Mouse (Mus musculus) hindbrain, embryonic 13.5 days (tissue): Measurements from ENCODE around the gene Fam47e. TPM values are rescaled to one million over a fixed set of nuclear protein-coding genes. Genes with fewer than 3 reads are reported as not detected.

Experiments used
- ATAC-seq: fragments of 200-750 bp; cut with Nextera tagmentation; 2 replicates; pipeline ENCODE4 v1.8.0; 2017; ENCODE audit warnings: moderate TSS enrichment; ENCODE audit not compliant: low FRiP score
- H3K27ac ChIP-seq: fragments of 300-500 bp; sonication (generic); 2 replicates; pipeline ENCODE4 v1.5.1; 2015; ENCODE audit warnings: inconsistent platforms, mild to moderate bottlenecking, moderate library complexity
- H3K27me3 ChIP-seq: fragments of 300-500 bp; sonication (generic); 2 replicates; pipeline ENCODE4 v1.6.1; 2015; ENCODE audit warnings: mild to moderate bottlenecking, inconsistent platforms
- H3K36me3 ChIP-seq: fragments of 300-500 bp; sonication (generic); 2 replicates; pipeline ENCODE4 v1.6.1; 2015; ENCODE audit warnings: mild to moderate bottlenecking, inconsistent platforms
- H3K4me1 ChIP-seq: fragments of 300-500 bp; sonication (generic); replicated peaks from 2 replicates; pipeline ENCODE4 v1.6.1; 2015; ENCODE audit warnings: inconsistent platforms
- H3K4me2 ChIP-seq: fragments of 300-500 bp; sonication (generic); 2 replicates; pipeline ENCODE4 v1.6.1; 2015; ENCODE audit warnings: inconsistent platforms, mild to moderate bottlenecking, moderate library complexity
- H3K4me3 ChIP-seq: fragments of 300-500 bp; sonication (generic); 2 replicates; pipeline ENCODE4 v1.5.1; 2015; ENCODE audit warnings: mild to moderate bottlenecking, inconsistent platforms
- H3K9ac ChIP-seq: fragments of 300-500 bp; sonication (generic); 2 replicates; pipeline ENCODE4 v1.6.1; 2015; ENCODE audit warnings: mild to moderate bottlenecking, inconsistent platforms
- H3K9me3 ChIP-seq: fragments of 300-500 bp; sonication (generic); 2 replicates; pipeline ENCODE4 v1.6.1; 2016; ENCODE audit warnings: inconsistent platforms
- WGBS: fragments of 180-500 bp; shearing (Covaris S2); methylation state at CpG from one replicate; pipeline ENCODE4 v1.1.7; 2015; 5-methylcytosine and 5-hydroxymethylcytosine counted together
- polyA plus RNA-seq: library from polyadenylated mRNA; unstranded; fragments of >200 nt; fragmentation: Nextera tagmentation; extraction: Ambion mirVana; gene quantifications from 2 replicates; pipeline ENCODE4 v1.2.1, GENCODE M21; 2015

The Fam47e gene
- polyA plus RNA-seq, 1 experiment from 2014 or later: 1.1 TPM

GRCm38 (mm10) chr5:92555905-92556304 is 1.0 kb downstream of the Fam47e start:
- ATAC-seq: no peak
- Histone ChIP-seq H3K36me3 (no peaks in the 10 kb centered on the region), H3K27ac (no peak overlapping the region), H3K4me3 (no peak overlapping the region), H3K27me3 (no peaks in the 10 kb centered on the region), H3K9ac (no peak overlapping the region), H3K9me3 (no peaks in the 10 kb centered on the region), H3K4me1 (no peaks in the 10 kb centered on the region), H3K4me2 (no peak overlapping the region)
- 97% methylated on average over 1 of the region's 1 CpGs for WGBS

DNA sequence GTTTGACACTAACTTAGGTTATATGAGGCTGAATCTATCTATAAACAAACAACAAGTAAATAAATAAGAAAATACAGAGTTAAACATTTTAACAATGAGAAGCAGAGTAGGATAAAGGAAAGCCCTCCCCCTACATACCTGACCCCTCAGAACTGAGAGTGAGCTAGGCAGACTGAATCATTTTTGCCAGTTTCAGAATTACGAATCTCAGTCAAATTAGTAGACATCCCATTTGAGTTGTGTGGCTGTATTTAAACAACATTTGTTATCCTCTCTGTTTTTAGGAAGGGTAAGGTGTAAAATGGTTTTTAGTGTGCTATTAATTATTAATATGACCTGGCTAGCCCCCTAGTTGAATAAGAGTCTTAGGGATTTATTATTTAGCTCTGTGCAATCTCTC is 2.6 kb downstream of the Fam47e start:
- Histone ChIP-seq H3K4me1 (no peaks in the 10 kb centered on the region), H3K9me3 (no peaks in the 10 kb centered on the region), H3K4me3 (no peak overlapping the region), H3K27me3 (no peaks in the 10 kb centered on the region), H3K4me2 (no peak overlapping the region), H3K27ac (no peak overlapping the region), H3K9ac (no peak overlapping the region), H3K36me3 (no peaks in the 10 kb centered on the region)
- 97% methylated on average over 1 of the region's 1 CpGs for WGBS
- ATAC-seq: no peak

DNA sequence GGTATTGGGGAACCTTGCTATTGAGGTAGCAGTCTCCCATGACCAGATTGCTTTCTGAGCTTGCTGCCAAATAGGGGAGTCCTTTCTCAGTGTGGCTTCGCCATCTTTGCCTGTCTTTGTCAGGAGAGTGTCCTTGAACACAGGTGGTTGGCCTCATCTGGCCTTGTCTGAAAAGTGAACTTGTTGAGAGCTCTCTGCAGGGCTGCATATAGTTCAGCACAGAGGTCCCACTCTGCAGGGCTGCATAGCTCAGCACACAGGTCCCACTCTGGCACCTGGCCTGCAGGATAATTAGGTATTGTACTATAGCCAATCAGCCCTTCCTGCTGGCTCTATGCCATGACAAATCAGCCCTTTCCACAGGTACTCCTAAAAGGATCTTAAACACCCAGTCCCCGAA is 5.3 kb downstream of the Fam47e start:
- no peak overlapping the region for H3K27ac ChIP-seq
- no peak overlapping the region for H3K4me2 ChIP-seq
- no peaks in the 10 kb centered on the region for H3K27me3 ChIP-seq
- 85% methylated on average over 2 of the region's 2 CpGs for WGBS
- no peak overlapping the region for H3K9ac ChIP-seq
- H3K9me3 ChIP-seq: no peaks in the 10 kb centered on the region
- no peak for ATAC-seq
- no peaks in the 10 kb centered on the region for H3K4me1 ChIP-seq
- no peak overlapping the region for H3K4me3 ChIP-seq
- no peaks in the 10 kb centered on the region for H3K36me3 ChIP-seq

GRCm38 (mm10) chr5:92562002-92562401 is 7.1 kb downstream of the Fam47e start:
- no peaks in the 10 kb centered on the region for H3K27me3 ChIP-seq
- H3K36me3 ChIP-seq: no peaks in the 10 kb centered on the region
- H3K9ac ChIP-seq: no peak overlapping the region
- H3K9me3 ChIP-seq: no peaks in the 10 kb centered on the region
- no peak overlapping the region for H3K27ac ChIP-seq
- no peak for ATAC-seq
- H3K4me1 ChIP-seq: no peaks in the 10 kb centered on the region
- H3K4me3 ChIP-seq: no peak overlapping the region
- 87% methylated on average over 13 of the region's 13 CpGs for WGBS
- no peak overlapping the region for H3K4me2 ChIP-seq

DNA sequence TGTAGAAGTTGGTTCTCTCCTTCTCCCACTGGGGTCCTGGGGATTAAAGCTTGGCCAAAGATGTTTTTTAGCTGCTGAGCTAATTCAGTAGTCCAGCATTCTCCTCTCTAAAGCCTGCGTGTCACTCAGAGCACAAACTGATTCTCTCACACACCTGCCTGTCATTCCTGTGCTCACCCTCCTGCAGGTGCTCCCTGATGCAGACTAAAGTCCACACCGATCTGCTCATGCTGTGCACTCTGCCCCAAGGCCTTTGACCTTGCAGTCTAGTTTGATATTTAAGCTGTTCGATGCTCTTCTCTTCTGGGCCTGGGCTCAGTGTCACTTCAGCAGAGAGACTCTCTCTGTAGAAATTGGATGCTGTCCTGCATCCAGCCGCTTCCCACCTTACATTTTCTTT is 16.4 kb downstream of the Fam47e start:
- no peak overlapping the region for H3K4me2 ChIP-seq
- no peaks in the 10 kb centered on the region for H3K4me1 ChIP-seq
- H3K4me3 ChIP-seq: no peak overlapping the region
- no peak overlapping the region for H3K27ac ChIP-seq
- no peak for ATAC-seq
- no peaks in the 10 kb centered on the region for H3K9me3 ChIP-seq
- no peaks in the 10 kb centered on the region for H3K36me3 ChIP-seq
- no peak overlapping the region for H3K9ac ChIP-seq
- H3K27me3 ChIP-seq: no peaks in the 10 kb centered on the region
- WGBS: 91% methylated on average over 4 of the region's 4 CpGs

DNA sequence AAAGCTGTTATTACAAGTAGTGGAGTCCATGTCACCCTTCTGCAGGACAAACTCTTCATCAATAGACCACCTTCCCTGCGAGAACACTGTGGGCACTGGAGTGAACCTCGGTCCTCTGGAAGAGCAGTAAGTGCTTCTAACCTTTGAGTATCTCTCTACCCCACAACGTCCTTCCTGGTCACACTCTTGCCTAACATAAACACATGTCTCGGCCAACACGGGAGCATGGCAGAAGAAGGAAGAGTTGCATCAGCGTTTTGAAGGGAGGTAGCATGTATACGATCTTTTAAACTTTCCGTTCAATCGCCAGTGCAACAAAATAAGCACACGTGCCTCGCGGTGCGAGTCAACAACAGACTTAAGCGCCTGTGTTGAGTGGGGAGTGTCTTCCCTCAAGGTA is 24.7 kb downstream of the Fam47e start:
- Histone ChIP-seq H3K4me3 (no peak overlapping the region), H3K27ac (no peak overlapping the region), H3K9me3 (no peaks in the 10 kb centered on the region), H3K4me1 (no peaks in the 10 kb centered on the region), H3K27me3 (no peaks in the 10 kb centered on the region), H3K9ac (no peak overlapping the region), H3K36me3 (no peaks in the 10 kb centered on the region), H3K4me2 (no peak overlapping the region)
- ATAC-seq: no peak
- 90% methylated on average over 14 of the region's 14 CpGs for WGBS

DNA sequence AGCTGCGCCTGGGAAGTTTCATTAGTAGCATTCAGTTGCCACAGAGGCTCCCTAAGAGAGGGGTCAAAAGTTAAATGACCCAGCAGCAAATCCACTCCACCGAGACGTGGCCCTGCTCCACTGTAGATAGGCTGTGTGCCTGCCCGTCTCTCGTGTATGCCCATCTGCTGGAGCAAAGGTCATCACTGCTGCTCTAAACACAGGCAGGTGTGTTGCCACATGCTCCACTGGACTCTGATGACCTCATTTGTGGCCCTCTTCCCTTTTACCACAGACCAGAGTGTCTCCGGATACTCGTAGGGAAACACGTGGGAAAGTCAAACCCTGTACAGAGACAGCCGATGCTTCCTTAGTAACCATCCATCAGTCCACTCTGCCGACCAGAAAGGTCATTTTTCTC is 31.1 kb downstream of the Fam47e start:
- no peak overlapping the region for H3K4me2 ChIP-seq
- no peaks in the 10 kb centered on the region for H3K27me3 ChIP-seq
- 44% methylated on average over 10 of the region's 10 CpGs for WGBS
- no peak overlapping the region for H3K4me3 ChIP-seq
- no peaks in the 10 kb centered on the region for H3K9me3 ChIP-seq
- no peak for ATAC-seq
- H3K27ac ChIP-seq: no peak overlapping the region
- H3K36me3 ChIP-seq: no peaks in the 10 kb centered on the region
- H3K4me1 ChIP-seq: no peaks in the 10 kb centered on the region
- H3K9ac ChIP-seq: no peak overlapping the region

- H3K4me3 ChIP-seq: no peak overlapping the region
- H3K27ac ChIP-seq: no peak overlapping the region
- ATAC-seq: no peak
- no peaks in the 10 kb centered on the region for H3K36me3 ChIP-seq
- H3K4me2 ChIP-seq: no peak overlapping the region
- 88% methylated on average over 5 of the region's 5 CpGs for WGBS
- no peak overlapping the region for H3K9ac ChIP-seq
- H3K4me1 ChIP-seq: no peaks in the 10 kb centered on the region
- H3K9me3 ChIP-seq: no peaks in the 10 kb centered on the region
- peaks cover 1% of the 10 kb centered on the region; the same call in 1 of the 2 replicates for H3K27me3 ChIP-seq
Measured at GRCm38 (mm10) chr5:92595026-92595425, 40.2 kb downstream of the Fam47e start.

DNA sequence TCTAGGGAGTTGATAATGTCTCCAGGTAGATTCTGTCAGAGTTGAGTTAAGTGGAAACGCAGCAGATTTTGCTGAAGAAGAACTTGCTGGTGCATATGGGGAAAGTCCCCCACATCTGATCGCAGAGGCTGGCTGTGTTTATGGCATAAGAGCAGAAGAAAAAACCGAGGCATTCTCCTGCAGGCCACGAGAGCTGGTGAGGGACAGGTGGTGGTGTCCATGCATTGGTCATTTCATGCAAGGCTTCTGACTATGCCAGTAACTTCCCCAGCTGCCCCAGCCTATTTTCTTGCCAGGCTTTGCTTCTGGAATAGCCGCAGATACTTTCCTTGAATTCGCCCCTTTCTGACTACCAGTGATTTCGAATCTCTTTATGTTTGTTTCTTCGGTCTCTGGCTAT is 42.0 kb downstream of the Fam47e start:
- Histone ChIP-seq H3K27me3 (peaks cover 10% of the 10 kb centered on the region; the same call in 1 of the 2 replicates), H3K27ac (no peak overlapping the region), H3K4me3 (no peak overlapping the region), H3K9ac (no peak overlapping the region), H3K4me2 (no peak overlapping the region), H3K36me3 (no peaks in the 10 kb centered on the region), H3K4me1 (no peaks in the 10 kb centered on the region), H3K9me3 (no peaks in the 10 kb centered on the region)
- WGBS: 88% methylated on average over 8 of the region's 8 CpGs
- ATAC-seq: no peak

DNA sequence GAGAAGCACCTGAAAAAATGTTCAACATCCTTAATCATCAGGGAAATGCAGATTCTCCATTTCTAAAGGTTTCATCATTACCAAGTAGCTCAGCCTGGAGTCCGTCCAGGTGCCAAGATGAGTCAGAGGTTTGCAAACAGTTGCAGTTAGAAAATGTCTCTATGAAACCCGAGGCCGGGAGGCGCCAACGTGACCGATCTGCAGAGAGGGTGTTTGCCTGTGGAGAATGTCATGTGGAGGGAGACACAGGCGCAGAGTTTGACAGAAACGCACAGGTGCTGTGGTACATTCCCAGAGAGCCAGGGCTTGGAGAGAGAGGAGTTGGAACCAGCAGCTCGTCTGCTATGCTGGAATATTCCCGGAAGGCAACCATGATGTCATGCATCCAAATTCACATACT is 44.2 kb downstream of the Fam47e start:
- H3K4me2 ChIP-seq: no peak overlapping the region
- 87% methylated on average over 10 of the region's 10 CpGs for WGBS

GRCm38 (mm10) chr5:92602691-92603690 is 48.1 kb downstream of the Fam47e start, which contains the start of gene Stbd1:
Stbd1 (plus strand) TSS chr5:92603041.
- ATAC-seq: peak; percentile 94
- 1% methylated on average over 61 of the region's 69 CpGs for WGBS
- peaks cover 13% of the 10 kb centered on the region; the same call in 1 of the 2 replicates for H3K27me3 ChIP-seq
- H3K9ac ChIP-seq: peak within 1 kb of the TSS; percentile 77
- peak within 1 kb of the TSS; percentile 92 for H3K4me2 ChIP-seq
- no peaks in the 10 kb centered on the region for H3K36me3 ChIP-seq
- H3K4me1 ChIP-seq: no peaks in the 10 kb centered on the region; the same call in 1 of the 2 replicates
- H3K9me3 ChIP-seq: no peaks in the 10 kb centered on the region
- peak within 1 kb of the TSS; percentile 66 for H3K4me3 ChIP-seq
- H3K27ac ChIP-seq: no peak within 1 kb of the TSS

More for the DNA sequence above, 44.2 kb downstream of the Fam47e start:
- peaks cover 11% of the 10 kb centered on the region; the same call in 1 of the 2 replicates for H3K27me3 ChIP-seq
- no peaks in the 10 kb centered on the region; the same call in 1 of the 2 replicates for H3K4me1 ChIP-seq
- ATAC-seq: no peak
- no peak overlapping the region for H3K4me3 ChIP-seq
- H3K9ac ChIP-seq: no peak overlapping the region
- H3K27ac ChIP-seq: no peak overlapping the region
- H3K9me3 ChIP-seq: no peaks in the 10 kb centered on the region
- no peaks in the 10 kb centered on the region for H3K36me3 ChIP-seq

DNA sequence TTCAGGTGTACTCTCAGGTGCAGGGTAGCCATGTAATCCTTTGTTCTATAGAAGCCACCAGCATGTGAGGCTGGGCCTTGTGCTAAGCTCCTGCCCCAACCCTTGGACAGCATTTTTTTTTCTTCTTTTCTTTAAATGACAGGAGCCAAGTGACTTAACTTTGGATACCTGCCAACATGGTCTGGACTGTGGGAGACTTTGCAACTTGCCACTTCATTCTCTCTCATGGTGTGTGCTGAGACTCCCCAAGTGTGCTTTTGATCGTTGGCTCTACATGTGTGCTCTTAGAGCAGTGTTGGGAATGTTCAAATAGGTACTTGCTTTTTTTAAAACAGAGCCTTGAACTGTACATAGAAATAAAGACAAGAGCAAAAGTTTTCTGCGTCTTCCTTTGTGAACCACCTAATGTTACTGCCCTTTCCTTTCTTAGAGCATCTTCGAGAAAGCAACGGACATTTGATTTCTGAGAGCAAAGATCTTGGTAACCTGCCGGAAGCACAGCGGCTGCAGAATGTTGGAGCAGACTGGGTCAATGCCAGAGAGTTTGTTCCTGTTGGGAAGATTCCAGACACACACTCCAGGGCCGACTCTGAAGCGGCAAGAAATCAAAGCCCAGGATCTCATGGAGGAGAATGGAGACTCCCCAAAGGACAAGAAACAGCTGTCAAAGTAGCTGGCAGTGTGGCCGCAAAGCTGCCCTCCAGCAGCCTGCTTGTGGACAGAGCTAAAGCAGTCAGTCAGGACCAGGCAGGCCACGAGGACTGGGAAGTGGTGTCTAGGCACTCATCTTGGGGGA is 49.8 kb downstream of the Fam47e start:
- no peaks in the 10 kb centered on the region; the same call in 1 of the 2 replicates for H3K4me1 ChIP-seq
- H3K4me3 ChIP-seq: no peak overlapping the region
- no peaks in the 10 kb centered on the region for H3K36me3 ChIP-seq
- peaks cover 13% of the 10 kb centered on the region; the same call in 1 of the 2 replicates for H3K27me3 ChIP-seq
- no peak overlapping the region for H3K9ac ChIP-seq
- no peak overlapping the region for H3K4me2 ChIP-seq
- no peak overlapping the region for H3K27ac ChIP-seq
- ATAC-seq: no peak
- H3K9me3 ChIP-seq: no peaks in the 10 kb centered on the region
- WGBS: 70% methylated on average over 10 of the region's 10 CpGs
